Mouse (Mus musculus) liver, embryonic 11.5 days (tissue): Measurements from ENCODE around the gene Rhox1. TPM values are rescaled to one million over a fixed set of nuclear protein-coding genes. Genes with fewer than 3 reads are reported as not detected.
"Not testable (repeated sequence)": the region's sequence is repeated elsewhere in the genome, so short reads cannot be mapped to it uniquely, and the experiment has no call there.

Experiments
- ATAC-seq: fragments of 200-750 bp; cut with Nextera tagmentation; replicated peaks from 2 replicates; pipeline ENCODE4 v1.8.0; 2017; ENCODE audit warnings: moderate number of reproducible peaks, mild to moderate bottlenecking, moderate TSS enrichment, moderate library complexity; ENCODE audit not compliant: low FRiP score
- DNase-seq: peaks from one replicate; pipeline ENCODE4 v3.0.0-alpha.2; 2017; ENCODE audit warnings: low spot score
- H3K27ac ChIP-seq: fragments of 300-500 bp; sonication (generic); 2 replicates; pipeline ENCODE4 v1.5.1; 2014; ENCODE audit warnings: mild to moderate bottlenecking, low read depth, low read length, control low read depth
- H3K27me3 ChIP-seq: fragments of 300-500 bp; sonication (generic); replicated peaks from 2 replicates; pipeline ENCODE4 v1.6.1; 2014; ENCODE audit warnings: low read length, mixed read lengths; ENCODE audit not compliant: control insufficient read depth, insufficient read depth
- H3K36me3 ChIP-seq: fragments of 300-500 bp; sonication (generic); 2 replicates; pipeline ENCODE4 v1.6.1; 2014; ENCODE audit warnings: mild to moderate bottlenecking, low read length, moderate library complexity, mixed read lengths; ENCODE audit not compliant: control insufficient read depth, insufficient read depth
- H3K4me1 ChIP-seq: fragments of 300-500 bp; sonication (generic); replicated peaks from 2 replicates; pipeline ENCODE4 v1.6.1; 2014; ENCODE audit warnings: low read length, mixed read lengths; ENCODE audit not compliant: control insufficient read depth, insufficient read depth
- H3K4me2 ChIP-seq: fragments of 300-500 bp; sonication (generic); 2 replicates; pipeline ENCODE4 v1.6.1; 2014; ENCODE audit warnings: mild to moderate bottlenecking, control low read depth, moderate library complexity
- H3K4me3 ChIP-seq: fragments of 300-500 bp; sonication (generic); 2 replicates; pipeline ENCODE4 v1.5.1; 2014; ENCODE audit warnings: low read depth, low read length, control low read depth
- H3K9ac ChIP-seq: fragments of 300-500 bp; sonication (generic); 2 replicates; pipeline ENCODE4 v1.6.1; 2014; ENCODE audit warnings: low read depth, low read length, control low read depth
- H3K9me3 ChIP-seq: fragments of 300-500 bp; sonication (generic); 2 replicates; pipeline ENCODE4 v1.6.1; 2016; ENCODE audit warnings: low read length, inconsistent platforms, mixed read lengths; ENCODE audit not compliant: control insufficient read depth
- WGBS: fragments of 180-500 bp; shearing (Covaris S2); extraction: QIAGEN DNeasy Blood & Tissue Kit; methylation state at CpG from one replicate; pipeline ENCODE4 v1.1.7; 2014; 5-methylcytosine and 5-hydroxymethylcytosine counted together
- polyA plus RNA-seq: library from polyadenylated mRNA; unstranded; fragments of >200 nt; fragmentation: Nextera tagmentation; extraction: Ambion mirVana; gene quantifications from 2 replicates; pipeline ENCODE4 v1.2.1, GENCODE M21; 2014

Gene Rhox1
- polyA plus RNA-seq, 1 experiment from 2014 or later = not detected

DNA sequence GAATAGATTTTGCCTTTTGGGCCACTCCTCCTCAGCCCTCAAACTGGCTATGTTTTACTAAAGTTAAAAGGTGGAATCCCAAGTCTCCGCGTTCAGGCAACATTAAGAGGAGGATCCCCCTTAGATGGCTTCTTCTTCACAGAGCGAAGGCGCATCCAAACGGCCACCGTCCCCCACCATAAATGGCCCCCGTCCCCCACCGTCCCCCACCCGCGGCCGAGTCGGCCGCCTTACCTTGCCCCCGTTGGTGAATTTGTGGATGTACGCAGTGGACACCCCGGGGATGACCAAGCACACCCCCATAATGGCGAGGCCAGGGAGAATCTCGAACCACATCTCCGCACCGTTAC, 31.3 kb downstream of the Rhox1 start:
- Histone ChIP-seq H3K4me1 (no peaks in the 10 kb centered on the region), H3K27ac (no peak overlapping the region), H3K9ac (peak overlapping the region; percentile 66), H3K36me3 (no peaks in the 10 kb centered on the region), H3K27me3 (no peaks in the 10 kb centered on the region), H3K4me2 (peak overlapping the region; percentile 76), H3K9me3 (no peaks in the 10 kb centered on the region), H3K4me3 (peak overlapping the region; percentile 65)
- ATAC-seq (peak; percentile 57; the same call in 1 of the 2 replicates), DNase-seq (peak; percentile 30)
- 16% methylated on average over 20 of the region's 20 CpGs for WGBS

DNA sequence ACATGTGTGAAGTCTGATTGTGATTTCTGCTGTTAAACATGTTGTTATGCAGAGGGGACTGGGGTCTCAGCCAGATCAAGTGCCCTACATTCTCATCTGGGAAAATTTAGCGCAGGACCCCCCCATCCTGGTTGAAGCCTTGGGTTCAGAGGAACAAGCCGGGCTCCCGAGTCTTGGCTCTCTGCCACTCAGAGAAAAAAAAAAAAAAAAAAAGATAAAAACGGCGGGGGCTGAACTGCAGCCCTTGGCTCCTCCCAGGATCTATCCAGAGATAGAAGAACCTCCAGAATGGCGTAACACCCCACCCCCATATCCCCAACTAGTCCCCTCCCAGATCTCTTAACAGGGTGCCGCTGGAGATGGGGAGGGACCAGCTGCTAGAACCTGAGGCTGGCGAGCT, 37.7 kb downstream of the Rhox1 start:
- H3K9me3 ChIP-seq, H3K4me2 ChIP-seq, H3K27me3 ChIP-seq, H3K4me3 ChIP-seq, H3K4me1 ChIP-seq, H3K36me3 ChIP-seq, H3K27ac ChIP-seq, ATAC-seq, DNase-seq, H3K9ac ChIP-seq: not testable (repeated sequence)
- 53% methylated on average over 8 of the region's 8 CpGs for WGBS

DNA sequence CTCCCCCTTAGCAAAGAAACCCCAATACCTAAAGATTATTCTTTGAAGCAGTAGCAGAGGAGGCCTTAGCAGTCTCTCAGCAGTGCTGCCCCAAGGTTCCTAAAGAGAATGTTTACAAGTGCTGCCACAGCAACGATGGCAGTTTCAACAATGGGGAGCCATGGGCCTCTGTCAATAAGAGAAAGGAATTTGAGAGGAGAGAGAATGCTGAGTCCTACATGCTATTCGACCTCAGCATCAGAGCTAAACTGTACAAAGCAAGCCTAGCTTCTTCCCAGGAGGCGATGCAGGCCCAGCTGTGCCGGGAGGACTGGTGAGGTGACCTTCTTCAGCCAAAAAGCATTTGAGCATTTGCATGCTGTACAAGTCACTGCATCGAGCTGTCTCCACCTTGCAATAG, 53.3 kb downstream of the Rhox1 start, which contains the start of gene Akap14:
Gene Akap14 (minus strand): TSS at position 101 of the 400 bp plus-strand sequence.
- Histone ChIP-seq H3K27ac (no peak within 1 kb of the TSS), H3K4me1 (no peaks in the 10 kb centered on the region), H3K27me3 (no peaks in the 10 kb centered on the region), H3K9ac (no peak within 1 kb of the TSS), H3K4me3 (no peak within 1 kb of the TSS), H3K9me3 (no peaks in the 10 kb centered on the region), H3K36me3 (no peaks in the 10 kb centered on the region), H3K4me2 (no peak within 1 kb of the TSS)
- WGBS = 50% methylated on average over 5 of the region's 5 CpGs
- DNase-seq = no peak
- no peak for ATAC-seq

DNA sequence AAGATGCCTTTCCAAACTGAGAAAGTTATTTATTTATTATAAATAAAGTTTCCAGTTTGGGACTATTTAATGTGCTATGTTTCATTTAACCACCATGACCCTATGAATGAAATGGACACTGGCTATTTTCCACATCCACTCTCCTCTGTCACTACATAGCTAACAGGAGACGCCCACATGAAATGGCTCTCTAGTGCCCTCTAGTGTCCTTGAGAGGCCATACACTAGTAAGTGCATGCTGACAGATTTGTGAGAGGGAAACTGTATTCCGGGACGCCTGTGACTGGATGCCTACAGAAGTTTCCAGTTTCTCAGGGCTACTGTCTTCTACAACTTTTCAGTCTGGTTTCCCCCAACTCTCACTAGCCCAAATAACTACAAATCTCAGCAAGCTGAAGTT, 55.0 kb downstream of the Rhox1 start:
- no peaks in the 10 kb centered on the region for H3K9me3 ChIP-seq
- H3K4me1 ChIP-seq = no peaks in the 10 kb centered on the region
- no peak overlapping the region for H3K27ac ChIP-seq
- H3K36me3 ChIP-seq = no peaks in the 10 kb centered on the region
- no peak overlapping the region for H3K4me2 ChIP-seq
- H3K9ac ChIP-seq = no peak overlapping the region
- ATAC-seq (no peak), DNase-seq (no peak)
- no peak overlapping the region for H3K4me3 ChIP-seq
- 29% methylated on average over 3 of the region's 3 CpGs for WGBS
- H3K27me3 ChIP-seq = no peaks in the 10 kb centered on the region

Other genes starting within 250 kb of the Rhox1 start
- 13.5 and 14.1 TPM in 2 replicates for gene Sept6, start 230.5 kb downstream of the Rhox1 start, polyA plus RNA-seq
- gene Sowahd, start 173.4 kb downstream of the Rhox1 start, polyA plus RNA-seq = 0.21 and 0.34 TPM in 2 replicates
- gene Rpl39, start 136.9 kb downstream of the Rhox1 start, polyA plus RNA-seq = 683 and 708 TPM in 2 replicates
- 16.1 and 20.9 TPM in 2 replicates for gene Upf3b, start 111.9 kb downstream of the Rhox1 start, polyA plus RNA-seq
- 19.0 and 19.9 TPM in 2 replicates for gene Nkap, start 95.5 kb downstream of the Rhox1 start, polyA plus RNA-seq
- gene Akap14, start 53.4 kb downstream of the Rhox1 start, polyA plus RNA-seq = 0.10 TPM in 1 of 2 replicates, not detected in the other
- gene Ndufa1, start 31.1 kb downstream of the Rhox1 start, polyA plus RNA-seq = 321 and 361 TPM in 2 replicates
- 8.9 and 9.4 TPM in 2 replicates for gene Rnf113a1, start 31.0 kb downstream of the Rhox1 start, polyA plus RNA-seq
- not detected in 2 replicates for gene Gm9, start 11.2 kb downstream of the Rhox1 start, polyA plus RNA-seq
- not detected in 2 replicates for gene Rhox2a, start 22.7 kb upstream of the Rhox1 start, polyA plus RNA-seq
- not detected in 2 replicates for gene Rhox3a, start 27.7 kb upstream of the Rhox1 start, polyA plus RNA-seq
- not detected in 2 replicates for gene Rhox4a, start 43.1 kb upstream of the Rhox1 start, polyA plus RNA-seq
- not detected in 2 replicates for gene Rhox3a2, start 157.8 kb upstream of the Rhox1 start, polyA plus RNA-seq
- not detected in 2 replicates for gene Rhox4a2, start 168.6 kb upstream of the Rhox1 start, polyA plus RNA-seq
- not detected in 2 replicates for gene Rhox2b, start 189.8 kb upstream of the Rhox1 start, polyA plus RNA-seq
- 0.08 TPM in 1 of 2 replicates, not detected in the other for gene Rhox4b, start 210.2 kb upstream of the Rhox1 start, polyA plus RNA-seq
- gene Rhox2c, start 231.4 kb upstream of the Rhox1 start, polyA plus RNA-seq = 0.38 TPM in 1 of 2 replicates, not detected in the other
- not detected in 2 replicates for gene Rhox3c, start 236.3 kb upstream of the Rhox1 start, polyA plus RNA-seq